Mouse (Mus musculus): Measurements from ENCODE around the gene Ddt. TPM values are rescaled to one million over a fixed set of nuclear protein-coding genes. Genes with fewer than 3 reads are reported as not detected.

Ddt gene
- polyA plus RNA-seq (2016; fragmentation: Nextera tagmentation; extraction: Ambion mirVana): 94.1 and 95.3 TPM in 2 replicates

- H3K9me3 ChIP-seq: no peaks in the 10 kb centered on the region
- H3K36me3 ChIP-seq: peaks cover 6% of the 10 kb centered on the region; the same call in 1 of the 2 replicates
- peak; percentile 92 for DNase-seq (ENCODE audit: low spot score)
- H3K27ac ChIP-seq: peak within 1 kb of the TSS; percentile 82
- peaks cover 16% of the 10 kb centered on the region for H3K4me1 ChIP-seq (replicated peaks)
- peaks cover 9% of the 10 kb centered on the region; the same call in 1 of the 2 replicates for H3K27me3 ChIP-seq (ENCODE audit: insufficient read depth, poor library complexity, severe bottlenecking)
- under 1% methylated on average over 47 of the region's 47 CpGs for WGBS
- H3K4me3 ChIP-seq: peak within 1 kb of the TSS; percentile 66
These were observed at the start of gene Ddt for GRCm38 (mm10) chr10:75772795-75773664. Ddt (minus strand) TSS chr10:75773414.

DNA sequence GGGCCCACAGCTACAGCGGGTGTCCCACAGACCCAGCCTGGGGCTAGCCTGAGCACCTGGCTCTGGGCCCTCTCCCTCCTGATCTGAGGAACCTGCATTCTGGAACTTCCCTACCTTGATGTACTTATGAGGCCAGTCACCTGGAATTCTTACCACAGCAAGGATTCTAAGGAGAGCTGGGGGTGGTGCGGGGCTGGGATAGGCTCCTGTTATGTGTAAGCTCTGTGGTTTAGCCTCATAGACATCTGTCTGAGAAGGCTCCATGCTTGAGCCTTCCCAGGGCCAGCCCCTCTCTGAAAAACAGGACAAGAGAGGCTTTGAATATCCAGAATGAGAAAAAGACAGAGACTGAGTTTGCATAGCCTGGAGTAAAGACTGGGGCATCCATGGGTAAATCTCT is 49.2 kb upstream of the Ddt start, which contains the start of gene Gstt4:
Gstt4 (minus strand) TSS at position 101 of the 400 bp plus-strand sequence.
- Histone ChIP-seq H3K36me3 (no peaks in the 10 kb centered on the region), H3K27ac (no peak within 1 kb of the TSS), H3K27me3 (ENCODE audit: insufficient read depth, poor library complexity, severe bottlenecking) (no peaks in the 10 kb centered on the region), H3K4me1 (replicated peaks) (no peaks in the 10 kb centered on the region), H3K4me3 (no peak within 1 kb of the TSS), H3K9me3 (peaks cover 3% of the 10 kb centered on the region; the same call in 1 of the 2 replicates)
- 96% methylated on average over 2 of the region's 2 CpGs for WGBS
- no peak for DNase-seq (ENCODE audit: low spot score)

DNA sequence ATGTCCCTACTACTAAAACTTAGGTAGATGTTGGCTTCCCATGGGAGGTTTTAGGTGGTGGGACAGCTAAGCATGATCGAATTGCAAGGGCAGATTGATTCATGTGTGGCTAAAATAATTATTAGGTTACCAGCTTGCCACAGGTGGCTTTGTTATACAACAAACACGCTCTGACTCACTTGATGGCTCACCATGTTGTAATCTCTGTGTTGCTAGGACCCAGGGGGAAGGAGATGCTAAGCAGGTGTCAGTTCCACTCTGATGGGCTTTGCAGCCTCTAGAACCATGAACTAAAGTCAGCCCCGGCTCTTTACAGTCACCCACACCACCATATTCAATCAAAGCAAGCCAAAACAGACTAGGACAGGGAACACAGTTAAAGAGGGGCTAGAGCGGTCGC is 46.7 kb upstream of the Ddt start:
- no peak overlapping the region for H3K4me3 ChIP-seq
- 89% methylated on average over 5 of the region's 5 CpGs for WGBS

DNA sequence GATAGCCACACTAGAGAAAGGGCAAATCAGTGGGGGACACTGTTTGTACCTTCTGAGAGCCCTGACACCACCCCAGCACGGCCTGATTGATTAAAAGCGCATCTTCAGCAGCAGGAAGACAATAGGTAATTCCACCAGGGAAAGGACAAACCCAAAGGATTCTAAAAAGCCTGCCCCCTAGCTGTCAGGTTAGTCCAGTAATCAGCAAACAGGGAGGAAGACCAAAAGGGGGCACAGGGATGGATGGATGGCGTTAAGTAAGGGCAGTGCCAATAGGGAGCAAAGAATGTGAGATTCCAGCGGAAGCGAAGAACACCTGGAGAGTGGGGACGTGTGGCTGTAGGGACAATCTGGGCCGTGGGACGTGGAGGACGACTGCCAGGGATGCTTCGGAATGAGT is 45.4 kb upstream of the Ddt start:
- Histone ChIP-seq H3K27me3 (ENCODE audit: insufficient read depth, poor library complexity, severe bottlenecking) (no peaks in the 10 kb centered on the region), H3K4me3 (no peak overlapping the region), H3K27ac (no peak overlapping the region), H3K4me1 (replicated peaks) (no peaks in the 10 kb centered on the region), H3K36me3 (no peaks in the 10 kb centered on the region), H3K9me3 (peaks cover 3% of the 10 kb centered on the region; the same call in 1 of the 2 replicates)
- 56% methylated on average over 10 of the region's 10 CpGs for WGBS
- DNase-seq (ENCODE audit: low spot score): no peak

More for the DNA sequence above, 46.7 kb upstream of the Ddt start:
- Histone ChIP-seq H3K27me3 (ENCODE audit: insufficient read depth, poor library complexity, severe bottlenecking) (no peaks in the 10 kb centered on the region), H3K36me3 (no peaks in the 10 kb centered on the region), H3K9me3 (peaks cover 3% of the 10 kb centered on the region; the same call in 1 of the 2 replicates), H3K4me1 (replicated peaks) (no peaks in the 10 kb centered on the region), H3K27ac (no peak overlapping the region)
- no peak for DNase-seq (ENCODE audit: low spot score)

- Histone ChIP-seq H3K27ac (no peak overlapping the region), H3K36me3 (no peaks in the 10 kb centered on the region), H3K27me3 (ENCODE audit: insufficient read depth, poor library complexity, severe bottlenecking) (no peaks in the 10 kb centered on the region), H3K4me1 (replicated peaks) (no peaks in the 10 kb centered on the region), H3K4me3 (no peak overlapping the region), H3K9me3 (no peaks in the 10 kb centered on the region)
- 75% methylated on average over 2 of the region's 2 CpGs for WGBS
- DNase-seq (ENCODE audit: low spot score): no peak
These were observed 31.0 kb upstream of the Ddt start for GRCm38 (mm10) chr10:75804217-75804616.

GRCm38 (mm10) chr10:75798176-75798696 is 25.0 kb upstream of the Ddt start, which contains the start of gene Gstt1:
Gstt1 (minus strand) TSS chr10:75798584.
- Histone ChIP-seq H3K27ac (peak within 1 kb of the TSS; percentile 64; the same call in 1 of the 2 replicates), H3K36me3 (no peaks in the 10 kb centered on the region), H3K4me3 (peak within 1 kb of the TSS; percentile 52), H3K4me1 (replicated peaks) (peaks cover 31% of the 10 kb centered on the region), H3K27me3 (ENCODE audit: insufficient read depth, poor library complexity, severe bottlenecking) (peaks cover 24% of the 10 kb centered on the region), H3K9me3 (no peaks in the 10 kb centered on the region)
- peak; percentile 44 for DNase-seq (ENCODE audit: low spot score)
- WGBS: 5% methylated on average over 18 of the region's 18 CpGs

GRCm38 (mm10) chr10:75797619-75798175 is 24.5 kb upstream of the Ddt start:
- Histone ChIP-seq H3K36me3 (no peaks in the 10 kb centered on the region), H3K27me3 (ENCODE audit: insufficient read depth, poor library complexity, severe bottlenecking) (peaks cover 24% of the 10 kb centered on the region), H3K9me3 (no peaks in the 10 kb centered on the region), H3K27ac (peak overlapping the region; percentile 64; the same call in 1 of the 2 replicates), H3K4me3 (peak overlapping the region; percentile 52), H3K4me1 (replicated peaks) (peaks cover 31% of the 10 kb centered on the region)
- WGBS: 2% methylated on average over 12 of the region's 12 CpGs
- DNase-seq (ENCODE audit: low spot score): peak; percentile 42

DNA sequence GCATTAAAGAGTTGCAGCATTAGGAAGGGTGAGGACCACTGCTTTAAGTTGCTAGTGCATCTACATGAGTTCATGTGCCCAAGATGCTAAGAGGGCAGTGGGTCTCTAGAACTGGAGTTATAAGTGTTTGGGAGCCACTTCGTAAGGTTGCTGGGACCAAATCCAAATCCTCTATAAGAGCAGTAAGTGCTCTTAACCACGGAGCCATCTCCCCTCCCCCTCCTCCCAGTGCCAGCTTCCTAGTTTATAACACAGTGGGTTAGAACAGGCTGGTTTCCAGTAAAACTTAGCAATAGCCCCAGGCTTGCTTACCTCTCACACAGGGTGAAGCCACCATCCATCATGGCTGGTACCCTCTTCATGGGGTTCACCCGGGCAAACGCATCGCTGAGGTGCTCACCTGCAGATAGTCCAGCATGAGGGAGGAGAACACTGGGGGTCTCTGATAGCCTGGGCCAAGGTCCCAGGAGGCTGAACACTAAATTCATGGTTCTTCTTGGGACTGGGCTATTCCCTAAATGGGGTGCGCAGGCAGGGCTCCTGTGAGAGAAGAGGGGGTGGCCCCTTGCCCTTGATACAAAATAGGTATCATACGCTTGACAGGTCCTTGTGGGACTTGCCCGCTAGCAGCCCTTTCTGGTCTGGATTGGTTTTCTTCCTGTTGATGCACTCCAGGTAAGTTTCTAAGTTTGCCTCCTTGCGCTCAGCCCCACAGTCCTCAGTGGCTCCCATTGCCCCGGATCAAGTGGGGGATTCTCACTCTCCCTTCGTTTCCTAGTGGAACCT is 23.7 kb upstream of the Ddt start:
- peak overlapping the region; percentile 64; the same call in 1 of the 2 replicates for H3K27ac ChIP-seq
- no peak for DNase-seq (ENCODE audit: low spot score)
- 44% methylated on average over 11 of the region's 11 CpGs for WGBS

GRCm38 (mm10) chr10:75794880-75795279 is 21.7 kb upstream of the Ddt start:
- Histone ChIP-seq H3K36me3 (no peaks in the 10 kb centered on the region), H3K4me1 (replicated peaks) (peaks cover 35% of the 10 kb centered on the region), H3K27ac (no peak overlapping the region), H3K27me3 (ENCODE audit: insufficient read depth, poor library complexity, severe bottlenecking) (peaks cover 24% of the 10 kb centered on the region), H3K4me3 (no peak overlapping the region), H3K9me3 (no peaks in the 10 kb centered on the region)
- no peak for DNase-seq (ENCODE audit: low spot score)
- WGBS: 42% methylated on average over 3 of the region's 3 CpGs

More for the DNA sequence above, 23.7 kb upstream of the Ddt start:
- Histone ChIP-seq H3K27me3 (ENCODE audit: insufficient read depth, poor library complexity, severe bottlenecking) (peaks cover 24% of the 10 kb centered on the region), H3K4me3 (peak overlapping the region; percentile 52), H3K4me1 (replicated peaks) (peaks cover 31% of the 10 kb centered on the region), H3K9me3 (no peaks in the 10 kb centered on the region), H3K36me3 (no peaks in the 10 kb centered on the region)

GRCm38 (mm10) chr10:75790773-75791172 is 17.6 kb upstream of the Ddt start:
- H3K27ac ChIP-seq: no peak overlapping the region
- DNase-seq (ENCODE audit: low spot score): no peak
- 27% methylated on average over 7 of the region's 7 CpGs for WGBS
- H3K4me3 ChIP-seq: no peak overlapping the region
- no peaks in the 10 kb centered on the region for H3K9me3 ChIP-seq
- peaks cover 16% of the 10 kb centered on the region for H3K4me1 ChIP-seq (replicated peaks)
- H3K36me3 ChIP-seq: no peaks in the 10 kb centered on the region
- no peaks in the 10 kb centered on the region for H3K27me3 ChIP-seq (ENCODE audit: insufficient read depth, poor library complexity, severe bottlenecking)

GRCm38 (mm10) chr10:75789841-75790240 is 16.6 kb upstream of the Ddt start:
- peaks cover 10% of the 10 kb centered on the region; the same call in 1 of the 2 replicates for H3K4me1 ChIP-seq (replicated peaks)
- no peak for DNase-seq (ENCODE audit: low spot score)
- no peak overlapping the region for H3K4me3 ChIP-seq
- H3K36me3 ChIP-seq: no peaks in the 10 kb centered on the region
- no peak overlapping the region for H3K27ac ChIP-seq
- 0 out of 2 replicates have a peak, but pooled peaks cover 2% of the 10 kb centered on the region for H3K27me3 ChIP-seq (ENCODE audit: insufficient read depth, poor library complexity, severe bottlenecking)
- 90% methylated on average over 5 of the region's 5 CpGs for WGBS
- no peaks in the 10 kb centered on the region for H3K9me3 ChIP-seq

DNA sequence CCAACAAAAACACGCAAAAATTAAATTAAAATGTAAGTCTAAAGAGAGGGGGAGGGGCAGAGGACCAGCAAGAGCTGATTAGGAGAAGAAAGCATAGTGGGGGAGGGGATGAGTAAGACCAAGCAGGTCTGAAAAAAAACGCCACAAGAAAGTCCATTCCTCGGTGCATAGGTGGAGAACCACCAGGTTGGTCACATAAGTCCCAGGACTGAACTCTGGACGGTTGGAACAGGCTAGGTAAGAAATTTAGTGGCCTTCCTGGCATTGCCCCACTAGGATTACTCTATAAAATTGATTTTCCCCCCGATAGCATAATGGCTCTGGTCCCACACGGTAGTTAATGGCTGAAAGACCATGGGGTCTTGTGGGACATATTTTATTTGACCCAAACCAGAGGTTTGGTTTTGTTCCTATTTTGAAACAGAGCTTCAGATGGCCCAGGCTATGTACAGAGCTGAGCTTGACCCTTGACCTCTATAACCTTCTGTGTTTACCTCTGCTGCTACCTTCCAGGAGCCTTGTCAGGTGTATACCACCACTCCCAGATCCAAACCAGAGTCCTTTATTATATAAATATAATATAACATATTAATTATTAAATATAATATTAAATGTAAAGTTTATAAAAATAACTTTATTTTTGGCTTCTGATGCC is 16.0 kb upstream of the Ddt start:
- WGBS: 80% methylated on average over 6 of the region's 6 CpGs
- DNase-seq (ENCODE audit: low spot score): no peak
- H3K27ac ChIP-seq: no peak overlapping the region

More for the DNA sequence above, 16.0 kb upstream of the Ddt start:
- H3K36me3 ChIP-seq: no peaks in the 10 kb centered on the region
- 0 out of 2 replicates have a peak, but pooled peaks cover 4% of the 10 kb centered on the region for H3K4me1 ChIP-seq (replicated peaks)
- 0 out of 2 replicates have a peak, but pooled peaks cover 4% of the 10 kb centered on the region for H3K27me3 ChIP-seq (ENCODE audit: insufficient read depth, poor library complexity, severe bottlenecking)
- no peaks in the 10 kb centered on the region for H3K9me3 ChIP-seq
- no peak overlapping the region for H3K4me3 ChIP-seq

All from hindbrain, embryonic 10.5 days (tissue).